24 mouse cellular contexts compared by ENCODE assay signal in genomic region chr11:11938591-11938990, GRCm38 (mm10). TPM values are rescaled to one million over a fixed set of nuclear protein-coding genes. Genes with fewer than 3 reads are reported as not detected.
DNase-seq lines count a peak whose midpoint lies in the region; ATAC-seq and TF ChIP-seq lines count a peak whose summit lies in the region.
"Had no signal": no experiment of that assay in that cellular context is flagged by ENCODE, and none has a peak within 500 bp of the region (broad histone marks: within the 10 kb centered on the region; RNA-seq: fewer than 3 reads in every experiment).

No protein-coding gene starts in this region.

- H3K4me3 ChIP-seq in heart, embryonic 14.5 days (ENCODE audit: control insufficient read depth in 1 of 2, insufficient read depth in 1 of 2, low read depth in 1 of 2, low read length in 2 of 2): no peak overlapping the region
- no peak overlapping the region for H3K4me3 ChIP-seq in CH12.LX (replicated peaks in 1 of 3; ENCODE audit: low read depth in 2 of 3, low read length in 2 of 3, poor library complexity in 1 of 3)
- no peak overlapping the region for H3K4me3 ChIP-seq in bone marrow macrophage, adult 2 months (ENCODE audit: insufficient read depth, low read length)
- H3K4me3 ChIP-seq in limb, embryonic 13.5 days: no peak overlapping the region
- H3K4me3 ChIP-seq: forebrain, embryonic 10.5 days; hindbrain, embryonic 15.5 days; kidney, embryonic 15.5 days; neural tube, embryonic 15.5 days had no signal

- in situ Hi-C loops in CH12.LX (cut with MboI; ENCODE audit: low pct_ligation_motif_present, low pct_unique_long_range_greater_than_20kb, low sequenced_read_pairs): no loop called here

- peak overlapping the region in 1 of 2 experiments; percentile 53; a peak in 2 of 4 replicates for H3K27ac ChIP-seq in heart, embryonic 14.5 days (replicated peaks in 1 of 2; ENCODE audit: control insufficient read depth in 1 of 2, insufficient read depth in 1 of 2, low read depth in 2 of 2, low read length in 2 of 2)
- H3K27ac ChIP-seq in CH12.LX (ENCODE audit: insufficient read depth, low read depth): peak overlapping the region; percentile 84
- peak overlapping the region; percentile 9; the same call in 1 of the 2 replicates for H3K27ac ChIP-seq in bone marrow macrophage, adult 2 months (ENCODE audit: insufficient read depth, low read depth, low read length)
- H3K27ac ChIP-seq in limb, embryonic 13.5 days: peak overlapping the region; percentile 45; the same call in 1 of the 2 replicates
- H3K27ac ChIP-seq: forebrain, embryonic 10.5 days; hindbrain, embryonic 15.5 days; kidney, embryonic 15.5 days; neural tube, embryonic 15.5 days had no signal

- no peaks in the 10 kb centered on the region for H3K9me3 ChIP-seq in heart, embryonic 14.5 days (ENCODE audit: control insufficient read depth, low read length)
- no peaks in the 10 kb centered on the region for H3K9me3 ChIP-seq in CH12.LX (replicated peaks; ENCODE audit: low read length)
- no peaks in the 10 kb centered on the region for H3K9me3 ChIP-seq in limb, embryonic 13.5 days
- H3K9me3 ChIP-seq: forebrain, embryonic 10.5 days; hindbrain, embryonic 15.5 days; kidney, embryonic 15.5 days; neural tube, embryonic 15.5 days had no signal

- 92% methylated on average over 1 of the region's 1 CpGs for WGBS in heart, embryonic 14.5 days
- WGBS in limb, embryonic 13.5 days: 100% methylated on average over 1 of the region's 1 CpGs

- no peak for ATAC-seq in heart, embryonic 14.5 days (ENCODE audit: insufficient number of reproducible peaks, insufficient read depth, low FRiP score, low read depth)
- ATAC-seq in limb, embryonic 13.5 days (ENCODE audit: low FRiP score, low read depth): no peak
- ATAC-seq: forebrain, embryonic 16.5 days; liver, postnatal 0 days; lung, postnatal 0 days had no signal

- no peaks in the 10 kb centered on the region for H3K27me3 ChIP-seq in heart, embryonic 14.5 days (ENCODE audit: control insufficient read depth, insufficient read depth, low read length)
- no peaks in the 10 kb centered on the region for H3K27me3 ChIP-seq in CH12.LX (replicated peaks)
- H3K27me3 ChIP-seq in limb, embryonic 13.5 days: no peaks in the 10 kb centered on the region
- H3K27me3 ChIP-seq: hindbrain, embryonic 15.5 days; kidney, embryonic 15.5 days; neural tube, embryonic 15.5 days had no signal

- no peak for TF ChIP-seq CTCF in CH12.LX (conservative IDR thresholded peaks at IDR 0.05 in 1 of 2, IDR thresholded peaks at IDR 0.05 in 1 of 2; ENCODE audit: low read depth in 2 of 2, low read length in 2 of 2)
- TF ChIP-seq CTCF in bone marrow macrophage, adult 2 months (IDR thresholded peaks at IDR 0.05; ENCODE audit: low read depth, low read length): no peak

- peaks cover 94% of the 10 kb centered on the region for H3K36me3 ChIP-seq in heart, embryonic 14.5 days (ENCODE audit: control insufficient read depth, insufficient read depth, low read length)
- peaks cover 40 to 78% of the 10 kb centered on the region in 2 experiments for H3K36me3 ChIP-seq in CH12.LX (replicated peaks in 1 of 2; ENCODE audit: control insufficient read depth in 1 of 2, insufficient read depth in 1 of 2, low read length in 1 of 2)
- peaks cover 87% of the 10 kb centered on the region for H3K36me3 ChIP-seq in limb, embryonic 13.5 days

- H3K9ac ChIP-seq in heart, embryonic 14.5 days (ENCODE audit: low read length): 0 out of 2 replicates have a peak overlapping the region, but pooled peaks have one; percentile 5
- H3K9ac ChIP-seq in CH12.LX (ENCODE audit: insufficient read depth, low read depth): peak overlapping the region; percentile 10
- H3K9ac ChIP-seq in limb, embryonic 13.5 days: no peak overlapping the region
- H3K9ac ChIP-seq: hindbrain, embryonic 15.5 days; kidney, embryonic 15.5 days; liver, postnatal 0 days; neural tube, embryonic 15.5 days had no signal

- peak; percentile 58 for TF ChIP-seq EP300 in CH12.LX (IDR thresholded peaks at IDR 0.05; ENCODE audit: low read length)

- H3K4me1 ChIP-seq in heart, embryonic 14.5 days (ENCODE audit: control insufficient read depth in 2 of 2, insufficient read depth in 2 of 2, low read length in 2 of 2): peaks cover 9 to 49% of the 10 kb centered on the region in 2 experiments
- peaks cover 26 to 59% of the 10 kb centered on the region in 2 experiments for H3K4me1 ChIP-seq in CH12.LX (ENCODE audit: control insufficient read depth in 1 of 2, insufficient read depth in 2 of 2)
- H3K4me1 ChIP-seq in bone marrow macrophage, adult 2 months (ENCODE audit: control insufficient read depth, insufficient read depth, low read length): peaks cover 22% of the 10 kb centered on the region
- peaks cover 28% of the 10 kb centered on the region for H3K4me1 ChIP-seq in limb, embryonic 13.5 days
- H3K4me1 ChIP-seq: hindbrain, embryonic 15.5 days; kidney, embryonic 15.5 days; neural tube, embryonic 15.5 days had no signal

- no peak for TF ChIP-seq POLR2A in CH12.LX (IDR thresholded peaks at IDR 0.05; ENCODE audit: low read depth, low read length)
- no peak for TF ChIP-seq POLR2A in bone marrow macrophage, adult 2 months (IDR thresholded peaks at IDR 0.05; ENCODE audit: borderline replicate concordance, low read depth, low read length)

- no peaks in the 10 kb centered on the region; the same call in 1 of the 2 replicates for H3K79me2 ChIP-seq in CH12.LX (replicated peaks; ENCODE audit: control insufficient read depth, extremely low read depth, insufficient read depth, poor library complexity, severe bottlenecking)

- no peak overlapping the region for H3K4me2 ChIP-seq in heart, embryonic 14.5 days (ENCODE audit: low read length)
- H3K4me2 ChIP-seq in CH12.LX (ENCODE audit: insufficient read depth, low read depth, poor library complexity, severe bottlenecking): no peak overlapping the region; the same call in 1 of the 2 replicates
- no peak overlapping the region for H3K4me2 ChIP-seq in limb, embryonic 13.5 days (replicated peaks)
- H3K4me2 ChIP-seq: hindbrain, embryonic 15.5 days; kidney, embryonic 15.5 days; midbrain, embryonic 11.5 days; neural tube, embryonic 15.5 days had no signal

- dilution Hi-C loops in CH12.LX (cut with MboI; ENCODE audit: extremely low pct_ligation_motif_present, extremely low pct_unique_long_range_greater_than_20kb, low sequenced_read_pairs): no loop called here

- no peak for DNase-seq in heart, postnatal 4 days
- DNase-seq in CH12.LX (ENCODE audit: extremely low read depth): no peak
- no peak for DNase-seq in right cerebral cortex, adult 2 months (ENCODE audit: low spot score in 2 of 2)
- DNase-seq in kidney, adult 9 months: no peak
- DNase-seq: adrenal gland, postnatal 14 days; cerebellum, adult 9-10 months; gastrocnemius, postnatal 14 days; kidney, postnatal 4 days; liver; liver, postnatal 0 days; thymus, adult 18-20 months; thymus, postnatal 36 days had no signal

- TF ChIP-seq RAD21 in CH12.LX (IDR thresholded peaks at IDR 0.05; ENCODE audit: low read depth, low read length): no peak

TF ChIP-seq in CH12.LX, 34 proteins besides CTCF, POLR2A, EP300 and RAD21:
- no peak for TF ChIP-seq MYC (IDR thresholded peaks at IDR 0.05; ENCODE audit: low read depth, low read length)
- no peak for TF ChIP-seq HCFC1 (IDR thresholded peaks at IDR 0.05; ENCODE audit: low read depth, low read length)
- TF ChIP-seq CHD2 (IDR thresholded peaks at IDR 0.05; ENCODE audit: low read length): no peak
- no peak for TF ChIP-seq USF1 (IDR thresholded peaks at IDR 0.05; ENCODE audit: low read depth, low read length)
- TF ChIP-seq ZNF384 (IDR thresholded peaks at IDR 0.05; ENCODE audit: low read depth, low read length): no peak
- TF ChIP-seq MEF2A (IDR thresholded peaks at IDR 0.05; ENCODE audit: borderline replicate concordance, low read depth, low read length): peak; percentile 45; the same call in 1 of the 2 replicates
- peak; percentile 66 for TF ChIP-seq IRF4 (IDR thresholded peaks at IDR 0.05; ENCODE audit: low read depth, low read length)
- TF ChIP-seq TCF12 (IDR thresholded peaks at IDR 0.05; ENCODE audit: low read depth, low read length): no peak
- TF ChIP-seq UBTF (IDR thresholded peaks at IDR 0.05; ENCODE audit: low read depth, low read length): no peak
- peak; percentile 63; the same call in 1 of the 2 replicates for TF ChIP-seq JUND (conservative IDR thresholded peaks at IDR 0.05; ENCODE audit: low read depth, low read length)
- 0 out of 2 replicates have a peak, but pooled peaks have one; percentile 41 for TF ChIP-seq POLR2AphosphoS2 (IDR thresholded peaks at IDR 0.05; ENCODE audit: low read depth, low read length)
- no peak for TF ChIP-seq USF2 (conservative IDR thresholded peaks at IDR 0.05; ENCODE audit: low read depth, low read length)
- peak; percentile 79 for TF ChIP-seq CHD1 (IDR thresholded peaks at IDR 0.05; ENCODE audit: low read depth, low read length)
- TF ChIP-seq ETS1 (conservative IDR thresholded peaks at IDR 0.05; ENCODE audit: low read depth, low read length): no peak; the same call in 1 of the 2 replicates
- TF ChIP-seq GABPA (IDR thresholded peaks at IDR 0.05; ENCODE audit: insufficient replicate concordance, low read depth, low read length): no peak

RNA-seq across cellular contexts. Expression of gene Ddc, which starts 40.6 kb away (rescaled TPM):
- polyA plus RNA-seq in heart, embryonic 14.5 days (2014; fragmentation: Nextera tagmentation; extraction: Ambion mirVana): 114 and 117 TPM in 2 replicates
- total RNA-seq in heart, postnatal 4 days (2021): 10 to 100 TPM; 44.6 to 51.4 TPM
- total RNA-seq in CH12.LX (2012; rRNA removed): not detected in 2 replicates
- 0.17 and 0.19 TPM in 2 replicates for total RNA-seq in CH12.LX (2014; rRNA removed)
- polyA plus RNA-seq in CH12.LX (2012; ENCODE audit: insufficient read length, low read depth): 0.12 and 0.33 TPM in 2 replicates
- not detected in 2 replicates for polyA plus RNA-seq in bone marrow macrophage, adult 2 months (2012; ENCODE audit: insufficient read depth, insufficient read length, missing spikeins)
- 16.8 and 18.4 TPM in 2 replicates for polyA plus RNA-seq in limb, embryonic 13.5 days (2015; fragmentation: Nextera tagmentation; extraction: Ambion mirVana)
- total RNA-seq: hematopoietic stem cell, adult 5-6 weeks; megakaryocyte progenitor cell, adult 5-6 weeks had no signal

Comparison
In these comparisons a context has a peak if more than half of its experiments do, and no peak if none do; other contexts are left out.
1. RNA of gene Ddc, which starts 40.6 kb away (polyA plus RNA-seq): 114 to 117 TPM in heart, embryonic 14.5 days and 16.8 to 18.4 TPM in limb, embryonic 13.5 days; 0.12 to 0.33 TPM in CH12.LX and not detected in bone marrow macrophage, adult 2 months; every median in the first group is over 10 times any median in the second.